Mouse (Mus musculus): ENCODE measurements at regions not wholly inside any gene's neighbourhood (a gene's known extent, or its start where the extent isn't known, plus 50 kb on each side); places are given as distances from the start of the nearest gene placed in this dataset.
A peak's percentile ranks its signal among the peaks of the same experiment; 100 is the strongest.

- DNase-seq = peak; percentile 8
Observed at GRCm38 (mm10) chr3:141051685-141052084, 160.5 kb downstream of the Pdha2 start.

GRCm38 (mm10) chr3:141014262-141014547 lies 197.9 kb downstream of the Pdha2 start:
- no peak for DNase-seq

- DNase-seq = no peak
Observed at GRCm38 (mm10) chr3:141013521-141014261, 198.5 kb downstream of the Pdha2 start.

- DNase-seq = no peak
Observed at GRCm38 (mm10) chr3:141012976-141013375, 199.2 kb downstream of the Pdha2 start.

- DNase-seq = no peak
Observed at GRCm38 (mm10) chr3:141008792-141009191, 203.4 kb downstream of the Pdha2 start.

GRCm38 (mm10) chr3:141005885-141006284 lies 206.3 kb downstream of the Pdha2 start:
- no peak for DNase-seq

GRCm38 (mm10) chr3:141003561-141003960 lies 208.6 kb downstream of the Pdha2 start:
- DNase-seq = no peak

GRCm38 (mm10) chr3:140988247-140988646 lies 223.9 kb downstream of the Pdha2 start:
- peak; percentile 4 for DNase-seq

GRCm38 (mm10) chr3:140973519-140973918 lies 238.6 kb downstream of the Pdha2 start:
- no peak for DNase-seq

GRCm38 (mm10) chr3:140969892-140970880 lies 242.0 kb downstream of the Pdha2 start:
- no peak for DNase-seq

- no peak for DNase-seq
Observed at GRCm38 (mm10) chr3:140968556-140968955, 243.6 kb downstream of the Pdha2 start.

GRCm38 (mm10) chr3:140957666-140958065 lies 254.5 kb downstream of the Pdha2 start:
- no peak for DNase-seq

- DNase-seq = no peak
Observed at GRCm38 (mm10) chr3:140952111-140952800, 259.9 kb downstream of the Pdha2 start.

- no peak for DNase-seq
Observed at GRCm38 (mm10) chr3:140951024-140951423, 261.1 kb downstream of the Pdha2 start.

- DNase-seq = no peak
Observed at GRCm38 (mm10) chr3:140949880-140950662, 262.1 kb downstream of the Pdha2 start.

- DNase-seq = no peak
Observed at GRCm38 (mm10) chr3:140942450-140942849, 269.7 kb downstream of the Pdha2 start.

GRCm38 (mm10) chr3:140941898-140942297 lies 270.3 kb downstream of the Pdha2 start:
- DNase-seq = no peak

- no peak for DNase-seq
Observed at GRCm38 (mm10) chr3:140941316-140941715, 270.8 kb downstream of the Pdha2 start.

GRCm38 (mm10) chr3:140933156-140933555 lies 279.0 kb downstream of the Pdha2 start:
- DNase-seq = no peak

- DNase-seq = no peak
Observed at GRCm38 (mm10) chr3:140926689-140927088, 285.5 kb downstream of the Pdha2 start.

- DNase-seq = no peak
Observed at GRCm38 (mm10) chr3:140876201-140876895, 335.8 kb downstream of the Pdha2 start.

Measured in right cerebral cortex, adult 18-20 months (tissue).